Mouse (Mus musculus) stomach, embryonic 14.5 days (tissue): ENCODE results near the gene Cenph. TPM values are rescaled to one million over a fixed set of nuclear protein-coding genes. Genes with fewer than 3 reads are reported as not detected.

Experiments
- ATAC-seq: fragments of 200-750 bp; cut with Nextera tagmentation; 2 replicates; pipeline ENCODE4 v1.8.0; 2017; ENCODE audit warnings: low read depth, moderate TSS enrichment; ENCODE audit not compliant: insufficient number of reproducible peaks, insufficient read depth, low FRiP score
- H3K27ac ChIP-seq: fragments of 300-500 bp; sonication (generic); 2 replicates; pipeline ENCODE4 v1.5.1; 2014; ENCODE audit warnings: mild to moderate bottlenecking, low read length, moderate library complexity, mixed read lengths
- H3K27me3 ChIP-seq: fragments of 300-500 bp; sonication (generic); 2 replicates; pipeline ENCODE4 v1.6.1; 2014; ENCODE audit warnings: low read length, control low read depth, mixed read lengths; ENCODE audit not compliant: control insufficient read depth, insufficient read depth
- H3K36me3 ChIP-seq: fragments of 300-500 bp; sonication (generic); 2 replicates; pipeline ENCODE4 v1.6.1; 2014; ENCODE audit warnings: mild to moderate bottlenecking, control low read depth, low read length, moderate library complexity, mixed read lengths; ENCODE audit not compliant: control insufficient read depth, insufficient read depth
- H3K4me1 ChIP-seq: fragments of 300-500 bp; sonication (generic); 2 replicates; pipeline ENCODE4 v1.6.1; 2014; ENCODE audit warnings: low read length, control low read depth, mixed read lengths; ENCODE audit not compliant: control insufficient read depth, insufficient read depth
- H3K4me2 ChIP-seq: fragments of 300-500 bp; sonication (generic); replicated peaks from 2 replicates; pipeline ENCODE4 v1.6.1; 2014; ENCODE audit warnings: low read depth, low read length, control low read depth
- H3K4me3 ChIP-seq: fragments of 300-500 bp; sonication (generic); 2 replicates; pipeline ENCODE4 v1.5.1; 2014; ENCODE audit warnings: low read depth, low read length, control low read depth
- H3K9ac ChIP-seq: fragments of 300-500 bp; sonication (generic); replicated peaks from 2 replicates; pipeline ENCODE4 v1.6.1; 2014; ENCODE audit warnings: low read depth, mild to moderate bottlenecking, control low read depth, low read length, moderate library complexity, mixed read lengths
- H3K9me3 ChIP-seq: fragments of 300-500 bp; sonication (generic); 2 replicates; pipeline ENCODE4 v1.6.1; 2016; ENCODE audit warnings: low read depth, low read length, control low read depth; ENCODE audit not compliant: control insufficient read depth
- WGBS: fragments of 180-500 bp; shearing (Covaris S2); extraction: QIAGEN DNeasy Blood & Tissue Kit; methylation state at CpG from one replicate; pipeline ENCODE4 v1.1.7; 2014; 5-methylcytosine and 5-hydroxymethylcytosine counted together
- polyA plus RNA-seq: library from polyadenylated mRNA; unstranded; fragments of >200 nt; fragmentation: Nextera tagmentation; extraction: Ambion mirVana; gene quantifications from 2 replicates; pipeline ENCODE4 v1.2.1, GENCODE M21; 2014

Gene Cenph
- polyA plus RNA-seq, 1 experiment from 2014 or later = 38.9 TPM

- no peaks in the 10 kb centered on the region for H3K27me3 ChIP-seq
- peaks cover 30% of the 10 kb centered on the region for H3K36me3 ChIP-seq
These were observed 50.5 kb downstream of the Cenph start for GRCm38 (mm10) chr13:100725194-100725593.

DNA sequence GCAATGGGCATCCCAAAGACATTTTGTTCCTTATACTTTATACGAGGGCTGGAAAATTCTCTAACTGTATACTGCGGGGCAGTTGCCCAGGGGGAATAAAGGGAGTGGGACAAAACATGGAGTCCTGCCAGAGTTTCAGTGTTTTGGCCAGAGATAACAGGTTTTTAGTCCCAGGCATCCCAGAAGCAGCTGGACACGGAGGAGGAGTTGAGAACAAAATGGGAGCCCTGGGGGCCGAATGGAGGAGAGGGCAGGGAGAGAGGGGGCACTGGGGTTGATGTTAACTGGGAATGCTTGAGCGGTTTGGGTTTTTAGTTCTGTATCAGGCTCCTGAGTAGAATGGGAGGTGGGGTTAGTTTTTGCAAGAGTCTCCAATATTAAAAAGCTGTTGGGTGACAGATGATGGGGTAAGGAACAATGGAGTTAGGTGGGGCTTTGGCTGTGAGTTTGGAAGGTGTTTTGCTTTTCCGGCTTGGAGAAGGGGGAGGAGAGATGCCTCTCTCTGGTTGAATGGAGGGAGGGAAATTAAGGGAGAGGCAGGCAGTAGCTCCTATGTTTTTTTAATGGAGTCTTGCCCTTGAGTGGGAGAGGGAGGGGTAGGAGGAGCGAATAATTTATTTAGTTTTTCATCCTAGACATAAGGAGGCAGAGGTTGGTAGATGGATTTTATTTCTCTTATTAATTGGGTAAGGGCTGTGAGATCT is 51.5 kb downstream of the Cenph start:
- no peak overlapping the region for H3K4me3 ChIP-seq
- 84% methylated on average over 7 of the region's 7 CpGs for WGBS
- ATAC-seq = no peak
- peaks cover 2% of the 10 kb centered on the region; the same call in 1 of the 2 replicates for H3K4me1 ChIP-seq
- no peak overlapping the region for H3K4me2 ChIP-seq
- H3K27me3 ChIP-seq = no peaks in the 10 kb centered on the region
- H3K27ac ChIP-seq = no peak overlapping the region
- peaks cover 34% of the 10 kb centered on the region for H3K36me3 ChIP-seq
- H3K9me3 ChIP-seq = no peaks in the 10 kb centered on the region
- no peak overlapping the region for H3K9ac ChIP-seq

More at GRCm38 (mm10) chr13:100725194-100725593, 50.5 kb downstream of the Cenph start:
- H3K9ac ChIP-seq = no peak overlapping the region
- WGBS = 92% methylated on average over 10 of the region's 10 CpGs
- H3K4me3 ChIP-seq = no peak overlapping the region
- H3K27ac ChIP-seq = no peak overlapping the region
- ATAC-seq = no peak
- H3K9me3 ChIP-seq = no peaks in the 10 kb centered on the region
- H3K4me2 ChIP-seq = no peak overlapping the region
- peaks cover 5% of the 10 kb centered on the region; the same call in 1 of the 2 replicates for H3K4me1 ChIP-seq

GRCm38 (mm10) chr13:100721656-100722055 is 54.0 kb downstream of the Cenph start:
- H3K9me3 ChIP-seq = no peaks in the 10 kb centered on the region
- no peak overlapping the region for H3K4me2 ChIP-seq
- no peak overlapping the region for H3K4me3 ChIP-seq
- no peaks in the 10 kb centered on the region for H3K4me1 ChIP-seq
- WGBS = 93% methylated on average over 5 of the region's 5 CpGs
- peaks cover 40% of the 10 kb centered on the region for H3K36me3 ChIP-seq
- H3K27me3 ChIP-seq = no peaks in the 10 kb centered on the region
- H3K9ac ChIP-seq = no peak overlapping the region
- ATAC-seq = no peak
- no peak overlapping the region for H3K27ac ChIP-seq

DNA sequence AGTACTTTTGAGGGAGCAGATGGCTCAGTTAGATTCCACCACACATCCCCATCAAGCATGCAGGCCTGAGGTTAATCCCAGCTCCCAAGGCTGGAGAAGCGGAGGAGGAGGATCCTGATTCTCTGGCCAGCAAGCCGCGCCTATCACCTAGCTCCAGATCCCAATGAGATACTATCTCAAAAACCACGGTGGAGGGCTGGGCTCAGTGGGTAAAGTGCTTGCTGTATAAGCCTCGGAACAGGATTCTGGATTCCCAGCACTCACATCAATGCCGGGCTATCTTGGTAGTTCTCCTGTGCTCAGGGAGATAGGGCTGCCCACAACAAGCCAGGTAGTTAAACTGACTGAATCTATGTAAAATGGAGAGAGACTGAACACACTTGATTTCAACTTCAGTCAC is 60.2 kb downstream of the Cenph start:
- H3K9me3 ChIP-seq = no peaks in the 10 kb centered on the region
- peaks cover 66% of the 10 kb centered on the region for H3K36me3 ChIP-seq
- no peaks in the 10 kb centered on the region for H3K4me1 ChIP-seq

More for the DNA sequence above, 60.2 kb downstream of the Cenph start:
- H3K27me3 ChIP-seq = no peaks in the 10 kb centered on the region
- no peak overlapping the region for H3K9ac ChIP-seq
- 88% methylated on average over 6 of the region's 6 CpGs for WGBS
- no peak overlapping the region for H3K27ac ChIP-seq
- no peak overlapping the region for H3K4me3 ChIP-seq
- ATAC-seq = no peak
- H3K4me2 ChIP-seq = no peak overlapping the region

Other genes with a start within 250 kb of the Cenph start
- 54.5 and 57.9 TPM in 2 replicates for gene Ocln, start 223.2 kb downstream of the Cenph start, polyA plus RNA-seq
- gene Marveld2, start 158.9 kb downstream of the Cenph start, polyA plus RNA-seq = 16.8 and 20.8 TPM in 2 replicates
- 263 and 284 TPM in 2 replicates for gene Ak6, start 124.9 kb downstream of the Cenph start, polyA plus RNA-seq
- gene Rad17, start 124.8 kb downstream of the Cenph start, polyA plus RNA-seq = 21.1 and 22.2 TPM in 2 replicates
- 10.7 and 11.6 TPM in 2 replicates for gene Taf9, start 124.3 kb downstream of the Cenph start, polyA plus RNA-seq
- 7.6 and 11.0 TPM in 2 replicates for gene Ccdc125, start 106.2 kb downstream of the Cenph start, polyA plus RNA-seq
- 88.4 and 89.0 TPM in 2 replicates for gene Cdk7, start 45.0 kb downstream of the Cenph start, polyA plus RNA-seq
- 171 and 175 TPM in 2 replicates for gene Mrps36, start 31.2 kb downstream of the Cenph start, polyA plus RNA-seq
- gene Ccnb1, start 10.7 kb upstream of the Cenph start, polyA plus RNA-seq = 221 and 246 TPM in 2 replicates
- 58.4 and 62.4 TPM in 2 replicates for gene Slc30a5, start 57.5 kb upstream of the Cenph start, polyA plus RNA-seq